Mouse (Mus musculus): ENCODE measurements around the gene Pam16. TPM values are rescaled to one million over a fixed set of nuclear protein-coding genes. Genes with fewer than 3 reads are reported as not detected.

The Pam16 gene
- polyA plus RNA-seq, 1 experiment = 132 TPM

DNA sequence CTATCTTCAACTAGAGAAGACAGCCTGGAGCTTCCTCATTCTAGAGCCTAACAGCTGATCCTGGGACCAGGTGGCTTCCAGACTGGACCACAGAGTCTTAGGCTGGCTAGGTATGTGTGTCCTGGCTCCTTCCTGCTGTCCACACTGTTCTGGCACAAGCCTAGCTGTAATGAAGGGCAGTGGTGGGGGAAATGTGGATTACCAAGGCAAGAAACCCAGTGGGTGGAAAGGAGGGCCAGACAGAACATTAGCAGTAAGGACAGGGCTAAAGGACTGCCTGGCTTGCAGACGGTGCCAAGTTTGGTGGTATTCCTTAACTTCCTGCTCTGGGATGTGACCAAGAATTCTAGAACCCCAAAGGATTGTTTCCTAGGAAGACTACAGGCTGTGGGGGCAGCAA is 26.3 kb upstream of the Pam16 start:
- Histone ChIP-seq H3K27ac (ENCODE audit: insufficient read depth, low read length) (no peak overlapping the region), H3K4me3 (replicated peaks; ENCODE audit: insufficient read depth, low read depth, low read length) (no peak overlapping the region), H3K27me3 (ENCODE audit: control insufficient read depth, insufficient read depth, low read length) (no peaks in the 10 kb centered on the region), H3K4me1 (ENCODE audit: control insufficient read depth, insufficient read depth, low read length) (peaks cover 39% of the 10 kb centered on the region)
- no peak for DNase-seq
- WGBS = 96% methylated on average over 1 of the region's 1 CpGs
- TF ChIP-seq CTCF (IDR thresholded peaks at IDR 0.05; ENCODE audit: borderline replicate concordance, insufficient read depth, low read depth, low read length) = no peak

DNA sequence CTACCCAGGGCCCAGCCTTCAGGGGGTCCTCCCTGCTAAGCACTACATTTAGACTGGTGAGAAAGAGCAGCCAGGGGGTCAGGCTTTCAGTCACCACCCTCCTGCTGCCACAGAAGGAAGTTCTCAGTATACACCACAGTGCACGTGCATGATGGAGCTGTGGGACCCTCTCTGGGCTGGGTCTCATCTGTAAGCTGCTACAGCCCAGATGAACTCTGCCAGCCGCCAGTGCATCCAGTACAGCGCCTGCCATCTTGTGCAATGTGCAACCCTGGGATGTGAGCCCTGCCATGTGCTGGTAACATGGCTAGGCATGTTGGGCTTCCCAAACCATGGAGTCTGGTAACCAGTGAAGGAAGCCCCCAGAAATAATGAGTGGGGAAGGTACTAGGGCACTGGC is 25.4 kb upstream of the Pam16 start:
- Histone ChIP-seq H3K4me3 (replicated peaks; ENCODE audit: insufficient read depth, low read depth, low read length) (no peak overlapping the region), H3K4me1 (ENCODE audit: control insufficient read depth, insufficient read depth, low read length) (peaks cover 30% of the 10 kb centered on the region), H3K27ac (ENCODE audit: insufficient read depth, low read length) (no peak overlapping the region), H3K27me3 (ENCODE audit: control insufficient read depth, insufficient read depth, low read length) (no peaks in the 10 kb centered on the region)
- no peak for DNase-seq
- WGBS = 97% methylated on average over 3 of the region's 3 CpGs
- no peak for TF ChIP-seq CTCF (IDR thresholded peaks at IDR 0.05; ENCODE audit: borderline replicate concordance, insufficient read depth, low read depth, low read length)
- no peak for TF ChIP-seq POLR2A (IDR thresholded peaks at IDR 0.05; ENCODE audit: borderline replicate concordance, insufficient read depth, low read length)

DNA sequence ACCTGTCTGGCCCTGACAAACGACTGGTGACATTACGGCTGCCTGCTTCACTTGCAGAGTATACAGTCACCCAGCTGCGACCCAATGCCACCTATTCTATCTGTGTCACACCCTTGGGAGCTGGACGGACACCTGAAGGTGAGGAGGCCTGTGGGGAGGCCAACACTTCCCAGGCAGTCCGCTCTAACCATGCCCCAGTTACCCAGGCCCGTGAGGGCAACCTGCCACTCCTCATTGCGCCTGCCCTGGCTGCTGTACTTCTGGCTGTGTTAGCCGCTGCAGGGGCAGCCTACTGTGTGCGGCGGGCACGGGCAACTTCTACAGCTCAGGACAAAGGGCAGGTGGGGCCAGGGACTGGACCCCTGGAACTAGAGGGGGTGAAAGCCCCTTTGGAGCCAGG is 24.9 kb upstream of the Pam16 start:
- Histone ChIP-seq H3K4me1 (ENCODE audit: control insufficient read depth, insufficient read depth, low read length) (peaks cover 26% of the 10 kb centered on the region), H3K27me3 (ENCODE audit: control insufficient read depth, insufficient read depth, low read length) (no peaks in the 10 kb centered on the region), H3K27ac (ENCODE audit: insufficient read depth, low read length) (no peak overlapping the region), H3K4me3 (replicated peaks; ENCODE audit: insufficient read depth, low read depth, low read length) (no peak overlapping the region)
- TF ChIP-seq CTCF (IDR thresholded peaks at IDR 0.05; ENCODE audit: borderline replicate concordance, insufficient read depth, low read depth, low read length) = no peak
- TF ChIP-seq POLR2A (IDR thresholded peaks at IDR 0.05; ENCODE audit: borderline replicate concordance, insufficient read depth, low read length) = no peak
- peak in 1 of 2 experiments; percentile 11 for DNase-seq
- 93% methylated on average over 11 of the region's 11 CpGs for WGBS

DNA sequence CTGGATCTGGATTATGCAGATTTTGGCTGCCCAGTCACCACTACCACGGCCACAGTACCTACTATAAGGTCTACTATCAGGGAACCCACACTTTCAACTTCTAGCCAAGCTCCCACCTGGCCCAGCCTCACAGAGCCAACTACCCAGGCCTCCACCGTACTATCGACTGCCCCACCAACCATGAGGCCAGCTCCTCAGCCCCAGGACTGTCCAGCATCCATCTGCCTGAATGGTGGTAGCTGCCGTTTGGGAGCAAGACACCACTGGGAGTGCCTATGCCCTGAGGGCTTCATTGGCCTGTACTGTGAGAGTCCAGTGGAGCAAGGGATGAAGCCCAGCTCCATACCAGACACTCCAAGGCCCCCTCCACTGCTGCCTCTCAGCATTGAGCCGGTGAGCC is 24.4 kb upstream of the Pam16 start:
- H3K4me3 ChIP-seq (replicated peaks; ENCODE audit: insufficient read depth, low read depth, low read length) = no peak overlapping the region
- DNase-seq = no peak
- H3K27ac ChIP-seq (ENCODE audit: insufficient read depth, low read length) = no peak overlapping the region
- 82% methylated on average over 5 of the region's 5 CpGs for WGBS
- H3K27me3 ChIP-seq (ENCODE audit: control insufficient read depth, insufficient read depth, low read length) = no peaks in the 10 kb centered on the region
- H3K4me1 ChIP-seq (ENCODE audit: control insufficient read depth, insufficient read depth, low read length) = peaks cover 25% of the 10 kb centered on the region
- TF ChIP-seq POLR2A (IDR thresholded peaks at IDR 0.05; ENCODE audit: borderline replicate concordance, insufficient read depth, low read length) = no peak
- TF ChIP-seq CTCF (IDR thresholded peaks at IDR 0.05; ENCODE audit: borderline replicate concordance, insufficient read depth, low read depth, low read length) = no peak

DNA sequence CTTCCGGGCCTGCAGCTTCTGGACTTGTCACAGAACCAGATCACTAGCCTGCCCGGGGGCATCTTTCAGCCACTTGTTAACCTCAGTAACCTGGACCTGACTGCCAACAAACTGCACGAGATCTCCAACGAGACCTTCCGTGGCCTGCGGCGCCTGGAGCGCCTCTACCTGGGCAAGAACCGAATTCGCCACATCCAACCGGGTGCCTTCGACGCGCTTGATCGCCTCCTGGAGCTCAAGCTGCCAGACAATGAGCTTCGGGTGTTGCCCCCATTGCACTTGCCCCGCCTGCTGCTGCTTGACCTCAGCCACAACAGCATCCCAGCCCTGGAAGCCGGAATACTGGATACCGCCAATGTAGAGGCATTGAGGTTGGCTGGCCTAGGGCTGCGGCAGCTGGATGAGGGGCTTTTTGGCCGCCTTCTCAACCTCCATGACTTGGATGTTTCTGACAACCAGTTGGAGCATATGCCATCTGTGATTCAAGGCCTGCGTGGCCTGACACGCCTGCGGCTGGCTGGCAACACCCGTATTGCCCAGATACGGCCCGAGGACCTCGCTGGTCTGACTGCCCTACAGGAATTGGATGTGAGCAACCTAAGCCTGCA is 23.7 kb upstream of the Pam16 start:
- Histone ChIP-seq H3K27ac (ENCODE audit: insufficient read depth, low read length) (no peak overlapping the region), H3K4me3 (replicated peaks; ENCODE audit: insufficient read depth, low read depth, low read length) (no peak overlapping the region), H3K27me3 (ENCODE audit: control insufficient read depth, insufficient read depth, low read length) (no peaks in the 10 kb centered on the region), H3K4me1 (ENCODE audit: control insufficient read depth, insufficient read depth, low read length) (peaks cover 26% of the 10 kb centered on the region)
- TF ChIP-seq CTCF (IDR thresholded peaks at IDR 0.05; ENCODE audit: borderline replicate concordance, insufficient read depth, low read depth, low read length) = no peak
- no peak for TF ChIP-seq POLR2A (IDR thresholded peaks at IDR 0.05; ENCODE audit: borderline replicate concordance, insufficient read depth, low read length)
- 85% methylated on average over 28 of the region's 28 CpGs for WGBS
- DNase-seq = peak in 1 of 2 experiments; percentile 14

DNA sequence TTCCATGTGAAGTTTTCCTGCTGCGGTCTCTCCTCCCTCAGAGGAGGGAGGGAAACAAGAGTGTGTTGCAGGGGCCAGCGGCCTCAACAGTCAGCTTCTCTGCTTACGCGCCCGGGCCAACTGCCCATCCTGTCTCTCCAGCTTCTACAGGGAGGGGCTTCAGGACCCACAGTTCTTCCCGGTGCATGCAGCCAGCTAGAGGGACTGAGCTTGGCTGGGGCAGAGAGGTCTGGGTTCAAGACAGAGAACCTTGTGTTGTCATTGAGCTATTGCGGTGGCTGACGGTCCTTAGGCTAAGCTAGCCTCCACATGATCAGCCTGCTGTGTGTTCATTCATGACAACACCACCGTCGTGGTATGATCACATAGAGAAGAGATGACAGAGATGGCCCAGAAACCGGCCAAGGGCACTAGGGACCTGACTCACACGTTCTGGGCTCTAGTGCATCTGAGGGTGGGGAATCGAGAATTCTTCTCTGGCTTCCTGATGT is 22.9 kb upstream of the Pam16 start:
- Histone ChIP-seq H3K27ac (ENCODE audit: insufficient read depth, low read length) (no peak overlapping the region), H3K4me3 (replicated peaks; ENCODE audit: insufficient read depth, low read depth, low read length) (no peak overlapping the region), H3K4me1 (ENCODE audit: control insufficient read depth, insufficient read depth, low read length) (peaks cover 26% of the 10 kb centered on the region), H3K27me3 (ENCODE audit: control insufficient read depth, insufficient read depth, low read length) (no peaks in the 10 kb centered on the region)
- DNase-seq = peak in 1 of 2 experiments; percentile 12
- TF ChIP-seq POLR2A (IDR thresholded peaks at IDR 0.05; ENCODE audit: borderline replicate concordance, insufficient read depth, low read length) (no peak), CTCF (IDR thresholded peaks at IDR 0.05; ENCODE audit: borderline replicate concordance, insufficient read depth, low read depth, low read length) (no peak)
- 76% methylated on average over 13 of the region's 13 CpGs for WGBS

DNA sequence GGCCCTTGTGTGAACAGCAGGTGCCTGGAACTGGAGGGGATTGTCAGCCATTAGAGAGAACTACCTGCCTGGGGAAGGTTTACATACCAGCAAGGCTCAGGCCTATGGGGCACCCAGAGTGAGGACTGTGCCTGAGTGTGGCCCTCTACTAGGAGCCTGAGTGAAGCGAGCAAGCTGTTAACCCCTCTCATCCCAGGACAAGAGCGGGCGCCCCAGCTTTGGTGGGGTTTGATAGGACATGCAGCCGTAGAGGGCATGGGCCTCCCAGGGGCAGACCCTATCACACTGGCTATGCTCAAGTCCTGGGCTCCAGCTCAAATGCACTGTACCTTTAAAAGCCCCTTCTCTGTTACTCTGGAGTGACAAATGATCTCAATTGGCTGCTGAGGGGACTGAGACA is 22.0 kb upstream of the Pam16 start:
- no peak overlapping the region for H3K4me3 ChIP-seq (replicated peaks; ENCODE audit: insufficient read depth, low read depth, low read length)
- TF ChIP-seq POLR2A (IDR thresholded peaks at IDR 0.05; ENCODE audit: borderline replicate concordance, insufficient read depth, low read length) (no peak), CTCF (IDR thresholded peaks at IDR 0.05; ENCODE audit: borderline replicate concordance, insufficient read depth, low read depth, low read length) (no peak)
- WGBS = 94% methylated on average over 4 of the region's 4 CpGs
- no peak overlapping the region for H3K27ac ChIP-seq (ENCODE audit: insufficient read depth, low read length)
- H3K27me3 ChIP-seq (ENCODE audit: control insufficient read depth, insufficient read depth, low read length) = no peaks in the 10 kb centered on the region
- peaks cover 20% of the 10 kb centered on the region for H3K4me1 ChIP-seq (ENCODE audit: control insufficient read depth, insufficient read depth, low read length)
- DNase-seq = no peak

DNA sequence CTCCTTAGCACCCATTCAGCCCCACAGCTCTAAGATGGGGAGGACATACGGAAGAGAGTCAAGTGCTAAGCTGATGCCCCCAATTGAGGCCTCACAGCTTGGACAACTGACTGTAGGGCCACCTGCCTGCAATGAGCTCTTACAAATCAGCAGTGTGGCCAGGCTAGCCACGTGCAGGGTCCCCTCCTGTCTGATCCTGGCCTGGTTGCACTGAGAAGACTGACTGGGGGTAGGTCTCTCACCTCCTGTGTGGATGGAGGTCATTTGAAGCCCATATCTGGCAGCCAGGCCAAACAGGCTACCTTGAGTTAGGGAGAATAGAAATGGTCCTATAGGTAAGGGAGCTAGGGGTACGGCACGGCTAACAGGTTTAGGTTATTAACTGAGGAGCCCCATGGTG is 21.1 kb upstream of the Pam16 start:
- Histone ChIP-seq H3K4me3 (replicated peaks; ENCODE audit: insufficient read depth, low read depth, low read length) (no peak overlapping the region), H3K4me1 (ENCODE audit: control insufficient read depth, insufficient read depth, low read length) (peaks cover 20% of the 10 kb centered on the region)
- WGBS = 90% methylated on average over 4 of the region's 4 CpGs

More for the DNA sequence above, 21.1 kb upstream of the Pam16 start:
- no peaks in the 10 kb centered on the region for H3K27me3 ChIP-seq (ENCODE audit: control insufficient read depth, insufficient read depth, low read length)
- H3K27ac ChIP-seq (ENCODE audit: insufficient read depth, low read length) = no peak overlapping the region
- TF ChIP-seq CTCF (IDR thresholded peaks at IDR 0.05; ENCODE audit: borderline replicate concordance, insufficient read depth, low read depth, low read length) = no peak
- DNase-seq = no peak

Data from cerebellum, adult 2 months (tissue).